Mouse (Mus musculus) forebrain, postnatal 0 days (tissue): ENCODE measurements around the gene Pls3. TPM values are rescaled to one million over a fixed set of nuclear protein-coding genes. Genes with fewer than 3 reads are reported as not detected.

Experiments
- ATAC-seq: fragments of 200-750 bp; cut with Nextera tagmentation; 2 replicates; pipeline ENCODE4 v1.8.0; 2017; ENCODE audit warnings: mild to moderate bottlenecking, moderate library complexity
- DNase-seq: peaks from one replicate; pipeline ENCODE4 v3.0.0-alpha.2; 2015
- H3K27ac ChIP-seq: fragments of 300-500 bp; sonication (generic); 2 replicates; pipeline ENCODE4 v1.5.1; 2014; ENCODE audit warnings: low read depth, mild to moderate bottlenecking, antibody characterized with exemption, low read length, moderate library complexity, mixed read lengths
- H3K27me3 ChIP-seq: fragments of 300-500 bp; sonication (generic); 2 replicates; pipeline ENCODE4 v1.6.1; 2014; ENCODE audit warnings: mild to moderate bottlenecking, low read length, mixed read lengths; ENCODE audit not compliant: insufficient read depth
- H3K36me3 ChIP-seq: fragments of 300-500 bp; sonication (generic); 2 replicates; pipeline ENCODE4 v1.6.1; 2014; ENCODE audit warnings: mild to moderate bottlenecking, moderate library complexity; ENCODE audit not compliant: insufficient read depth
- H3K4me1 ChIP-seq: fragments of 300-500 bp; sonication (generic); 2 replicates; pipeline ENCODE4 v1.6.1; 2014; ENCODE audit warnings: antibody characterized with exemption; ENCODE audit not compliant: insufficient read depth
- H3K4me2 ChIP-seq: fragments of 300-500 bp; sonication (generic); 2 replicates; pipeline ENCODE4 v1.6.1; 2014; ENCODE audit warnings: low read depth, mild to moderate bottlenecking, moderate library complexity
- H3K4me3 ChIP-seq: fragments of 300-500 bp; sonication (generic); 2 replicates; pipeline ENCODE4 v1.5.1; 2014; ENCODE audit warnings: low read depth, low read length, mixed read lengths
- H3K9ac ChIP-seq: fragments of 300-500 bp; sonication (generic); 2 replicates; pipeline ENCODE4 v1.6.1; 2014; ENCODE audit warnings: mild to moderate bottlenecking
- H3K9me3 ChIP-seq: fragments of 300-500 bp; sonication (generic); 2 replicates; pipeline ENCODE4 v1.6.1; 2016; ENCODE audit warnings: low read length
- CTCF ChIP-seq: sonication (generic); IDR thresholded peaks from 2 replicates; pipeline ENCODE4 v1.5.1; 2016; ENCODE audit warnings: antibody characterized with exemption, control low read depth, low read depth
- WGBS: fragments of 180-500 bp; shearing (Covaris S2); extraction: QIAGEN DNeasy Blood & Tissue Kit; methylation state at CpG from one replicate; pipeline ENCODE4 v1.1.7; 2014; 5-methylcytosine and 5-hydroxymethylcytosine counted together
- polyA plus RNA-seq: library from polyadenylated mRNA; unstranded; fragments of >200 nt; fragmentation: Nextera tagmentation; extraction: Ambion mirVana; gene quantifications from 2 replicates; pipeline ENCODE4 v1.2.1, GENCODE M21; 2015
- total RNA-seq: library from RNA; depleted of rRNA; stranded (reverse); fragments of >200 nt; gene quantifications from 2 replicates; pipeline ENCODE4 v1.2.3, GENCODE M21; 2014

Pls3 gene
- total and polyA plus RNA-seq, 2 experiments from 2014 or later, result 25.9 to 43.1 TPM

DNA sequence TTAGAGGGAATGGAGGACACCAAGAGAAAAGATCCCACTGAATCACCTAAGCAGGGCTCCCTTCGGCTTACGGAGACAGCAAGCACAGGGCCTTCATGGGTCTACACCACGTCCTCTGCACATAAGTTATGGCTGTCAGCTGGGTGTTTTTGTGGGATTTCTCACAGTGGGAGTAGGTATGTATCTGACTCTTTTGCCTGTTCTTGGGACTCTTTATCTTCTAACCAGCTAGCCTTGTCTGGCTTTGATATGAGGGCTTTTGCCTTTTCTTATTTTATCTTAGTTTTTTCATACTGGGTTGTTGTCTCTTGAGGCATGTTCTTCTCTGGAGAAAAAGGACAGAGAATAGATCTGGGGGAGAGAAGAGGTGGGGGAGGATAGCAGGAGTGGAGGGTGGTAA lies 20.7 kb downstream of the Pls3 start:
- TF ChIP-seq CTCF, result no peak
- DNase-seq (no peak), ATAC-seq (no peak)
- no peak overlapping the region for H3K4me2 ChIP-seq
- H3K27me3 ChIP-seq, result no peaks in the 10 kb centered on the region
- no peaks in the 10 kb centered on the region for H3K4me1 ChIP-seq
- 91% methylated on average over 3 of the region's 3 CpGs for WGBS
- no peak overlapping the region for H3K4me3 ChIP-seq
- H3K36me3 ChIP-seq, result no peaks in the 10 kb centered on the region
- H3K27ac ChIP-seq, result no peak overlapping the region
- H3K9me3 ChIP-seq, result no peaks in the 10 kb centered on the region
- H3K9ac ChIP-seq, result no peak overlapping the region

DNA sequence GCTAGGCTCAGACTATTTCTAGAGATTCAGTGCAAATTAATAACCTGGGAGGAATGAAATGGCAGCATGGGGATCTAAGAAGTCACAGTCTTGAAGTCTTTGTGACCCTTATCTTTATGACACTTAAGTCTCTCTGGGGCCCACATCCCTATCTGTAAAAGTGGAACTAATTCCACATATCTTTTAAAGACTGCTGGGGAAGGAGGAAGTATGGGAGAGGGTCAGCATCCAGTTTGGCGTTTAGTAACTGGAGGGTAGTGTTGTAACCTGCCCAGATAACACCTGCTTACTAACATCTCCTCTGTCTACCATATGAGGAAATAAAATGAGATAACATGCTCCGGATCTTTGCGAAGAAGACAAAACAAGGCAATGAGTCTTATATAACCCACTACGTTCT lies 30.7 kb downstream of the Pls3 start:
- H3K36me3 ChIP-seq, result no peaks in the 10 kb centered on the region
- WGBS, result 87% methylated on average over 4 of the region's 4 CpGs
- H3K4me1 ChIP-seq, result no peaks in the 10 kb centered on the region
- no peak overlapping the region for H3K27ac ChIP-seq
- no peak overlapping the region for H3K9ac ChIP-seq
- no peaks in the 10 kb centered on the region for H3K27me3 ChIP-seq
- no peak for TF ChIP-seq CTCF
- no peak for DNase-seq
- H3K4me3 ChIP-seq, result no peak overlapping the region
- H3K4me2 ChIP-seq, result no peak overlapping the region
- no peaks in the 10 kb centered on the region for H3K9me3 ChIP-seq
- ATAC-seq, result no peak

DNA sequence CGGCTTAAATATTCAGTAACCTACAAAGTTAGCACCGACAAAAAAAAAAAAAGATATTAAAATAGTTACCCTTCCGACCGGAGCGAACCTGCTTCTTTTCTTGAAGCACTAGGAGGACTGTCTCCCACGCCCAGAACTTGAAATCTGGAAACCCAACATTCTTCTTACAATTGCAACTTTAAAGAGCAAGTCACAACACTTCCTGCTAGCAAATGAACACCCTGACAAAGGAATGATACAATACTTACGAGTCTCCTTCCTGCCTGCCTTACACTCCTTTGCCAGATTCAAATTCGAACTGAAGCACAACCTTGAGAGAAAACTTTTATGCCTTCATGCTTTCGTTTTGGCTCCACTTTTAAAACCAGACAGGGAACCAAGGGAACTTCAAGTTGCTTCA lies 32.1 kb downstream of the Pls3 start:
- ATAC-seq (no peak), DNase-seq (no peak)
- Histone ChIP-seq H3K4me2 (no peak overlapping the region), H3K9me3 (no peaks in the 10 kb centered on the region), H3K27ac (no peak overlapping the region), H3K9ac (no peak overlapping the region), H3K27me3 (no peaks in the 10 kb centered on the region), H3K36me3 (no peaks in the 10 kb centered on the region), H3K4me3 (no peak overlapping the region), H3K4me1 (no peaks in the 10 kb centered on the region)
- WGBS, result 73% methylated on average over 9 of the region's 9 CpGs
- no peak for TF ChIP-seq CTCF

- no peak overlapping the region for H3K27ac ChIP-seq
- no peak for ATAC-seq
- no peaks in the 10 kb centered on the region for H3K9me3 ChIP-seq
- DNase-seq, result no peak
- H3K9ac ChIP-seq, result no peak overlapping the region
- H3K4me3 ChIP-seq, result no peak overlapping the region
- no peaks in the 10 kb centered on the region for H3K4me1 ChIP-seq
- no peak for TF ChIP-seq CTCF
- H3K27me3 ChIP-seq, result no peaks in the 10 kb centered on the region
- WGBS, result 74% methylated on average over 2 of the region's 2 CpGs
- no peaks in the 10 kb centered on the region for H3K36me3 ChIP-seq
- H3K4me2 ChIP-seq, result no peak overlapping the region
Observed at GRCm38 (mm10) chrX:75842120-75842519, 32.9 kb downstream of the Pls3 start.

- DNase-seq (no peak), ATAC-seq (no peak)
- no peak for TF ChIP-seq CTCF
- H3K27me3 ChIP-seq, result no peaks in the 10 kb centered on the region
- H3K36me3 ChIP-seq, result no peaks in the 10 kb centered on the region
- H3K9me3 ChIP-seq, result no peaks in the 10 kb centered on the region
- H3K4me3 ChIP-seq, result no peak overlapping the region
- H3K9ac ChIP-seq, result no peak overlapping the region
- H3K4me1 ChIP-seq, result no peaks in the 10 kb centered on the region
- H3K27ac ChIP-seq, result no peak overlapping the region
- WGBS, result 84% methylated on average over 4 of the region's 4 CpGs
- H3K4me2 ChIP-seq, result no peak overlapping the region
Observed at GRCm38 (mm10) chrX:75840263-75840662, 34.7 kb downstream of the Pls3 start.

- no peaks in the 10 kb centered on the region for H3K36me3 ChIP-seq
- no peak overlapping the region for H3K9ac ChIP-seq
- DNase-seq (no peak), ATAC-seq (no peak)
- no peaks in the 10 kb centered on the region for H3K27me3 ChIP-seq
- H3K27ac ChIP-seq, result no peak overlapping the region
- 66% methylated on average over 2 of the region's 2 CpGs for WGBS
- no peak overlapping the region for H3K4me2 ChIP-seq
- no peak overlapping the region for H3K4me3 ChIP-seq
- H3K9me3 ChIP-seq, result no peaks in the 10 kb centered on the region
- no peaks in the 10 kb centered on the region for H3K4me1 ChIP-seq
- no peak for TF ChIP-seq CTCF
Observed at GRCm38 (mm10) chrX:75834836-75835235, 40.1 kb downstream of the Pls3 start.

- no peak for DNase-seq
- Histone ChIP-seq H3K4me3 (no peak overlapping the region), H3K9ac (no peak overlapping the region), H3K36me3 (no peaks in the 10 kb centered on the region), H3K27ac (no peak overlapping the region), H3K4me2 (no peak overlapping the region), H3K4me1 (no peaks in the 10 kb centered on the region), H3K9me3 (no peaks in the 10 kb centered on the region), H3K27me3 (no peaks in the 10 kb centered on the region)
- no peak for ATAC-seq
- 94% methylated on average over 2 of the region's 2 CpGs for WGBS
- no peak for TF ChIP-seq CTCF
Observed at GRCm38 (mm10) chrX:75834286-75834685, 40.7 kb downstream of the Pls3 start.

- H3K4me1 ChIP-seq, result no peaks in the 10 kb centered on the region
- no peaks in the 10 kb centered on the region for H3K27me3 ChIP-seq
- no peak overlapping the region for H3K4me2 ChIP-seq
- ATAC-seq (peak; percentile 47), DNase-seq (peak; percentile 30)
- H3K9ac ChIP-seq, result no peak overlapping the region
- no peaks in the 10 kb centered on the region for H3K36me3 ChIP-seq
- WGBS, result 55% methylated on average over 11 of the region's 11 CpGs
- TF ChIP-seq CTCF, result no peak
- H3K4me3 ChIP-seq, result no peak overlapping the region
- no peaks in the 10 kb centered on the region for H3K9me3 ChIP-seq
- H3K27ac ChIP-seq, result peak overlapping the region; percentile 45; the same call in 1 of the 2 replicates
Observed at GRCm38 (mm10) chrX:75833006-75833641, 41.9 kb downstream of the Pls3 start.
